Mouse (Mus musculus) left cerebral cortex, postnatal 4 days (tissue): ENCODE measurements around the gene Il1a. TPM values are rescaled to one million over a fixed set of nuclear protein-coding genes. Genes with fewer than 3 reads are reported as not detected.

Experiments
- DNase-seq: peaks from one replicate; pipeline ENCODE4 v3.0.0-alpha.2; 2022
- intact Hi-C: fragments of 180-260 bp; cut with DNase I; formaldehyde crosslinking; loops from one replicate; pipeline ENCODE4 v1.15.1; 2025
- total RNA-seq, 2 experiments: library from RNA; stranded (reverse); gene quantifications; 2 replicates each; pipeline ENCODE4 v1.2.3; 2021

The Il1a gene
- total RNA-seq = under 1 TPM in 1 of 2 experiments, not detected in 1; 0.28 TPM

DNA sequence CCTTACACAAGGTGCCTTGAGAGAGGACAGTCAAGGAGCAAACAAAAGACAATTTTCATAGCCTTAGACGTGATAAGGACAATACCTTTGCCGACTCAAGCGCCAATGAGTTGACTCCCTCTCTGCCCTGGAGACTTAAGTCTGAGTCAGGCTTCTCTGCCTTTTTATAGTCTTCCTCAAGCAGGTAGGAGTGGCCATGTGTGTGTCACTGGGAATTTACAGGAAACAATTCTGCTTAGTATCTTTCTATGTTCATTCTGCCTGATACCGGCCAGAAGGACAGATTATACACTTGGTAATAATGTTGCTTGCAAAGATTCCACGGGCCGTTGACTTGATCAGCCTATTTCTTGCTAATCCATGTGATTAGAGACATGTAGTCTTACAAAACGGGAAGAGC is at the start of gene Il1a:
TSS of gene Il1a (minus strand) at position 137 of the 400 bp plus-strand sequence.
- intact Hi-C loops = no loop called here
- DNase-seq = no peak

DNA sequence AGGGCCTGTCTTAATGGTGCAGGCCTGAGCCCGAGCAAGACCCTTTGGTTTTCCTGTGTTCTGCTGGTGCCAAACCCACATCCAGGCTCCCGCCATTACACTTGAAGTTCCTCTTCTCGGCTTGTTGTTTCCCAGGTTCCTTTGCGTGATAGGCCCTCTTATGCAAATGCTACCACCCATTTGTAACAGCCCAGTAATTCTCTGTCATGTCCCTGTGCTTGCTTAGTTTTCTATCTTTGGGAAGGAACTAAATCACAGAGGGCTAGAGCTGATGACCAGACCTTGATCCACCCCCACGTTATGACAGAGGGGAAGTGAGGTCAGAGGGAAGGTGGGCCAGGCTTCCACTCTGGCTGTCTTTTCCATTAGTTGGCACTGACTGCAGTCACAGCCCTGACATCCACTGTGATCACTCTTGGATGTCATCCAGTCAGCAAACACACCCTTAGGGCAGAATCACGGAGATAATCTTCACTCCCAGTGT is 28.4 kb upstream of the Il1a start:
- DNase-seq = peak; percentile 10
- intact Hi-C loops = no loop called here

DNA sequence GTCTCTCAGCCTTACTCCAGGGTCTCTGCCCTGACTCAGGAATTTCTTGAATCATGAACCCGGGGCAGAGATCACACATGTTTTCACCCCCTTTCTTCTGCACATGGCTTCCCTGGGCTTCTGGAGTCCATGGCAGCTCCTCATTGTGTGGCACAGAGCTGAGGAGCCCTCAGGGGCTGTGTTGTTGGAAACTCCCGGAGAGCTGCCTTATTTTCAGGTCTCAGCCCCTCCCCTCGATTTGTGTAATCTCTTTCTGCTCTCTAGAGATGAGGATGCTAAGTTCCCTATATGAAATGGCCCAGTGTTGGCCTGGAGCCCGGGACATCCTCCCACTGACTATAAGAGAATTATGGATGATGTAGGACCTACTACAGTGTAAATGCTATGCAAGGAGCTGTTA is 23.7 kb upstream of the Il1a start:
- DNase-seq = no peak
- intact Hi-C loops = no loop called here

GRCm38 (mm10) chr2:129330540-129330939 is 20.8 kb upstream of the Il1a start:
- intact Hi-C loops = no loop called here
- no peak for DNase-seq

- intact Hi-C loops = no loop called here
Measured at GRCm38 (mm10) chr2:129330024-129330423, 20.3 kb upstream of the Il1a start.

GRCm38 (mm10) chr2:129328238-129328637 is 18.5 kb upstream of the Il1a start:
- DNase-seq = no peak
- intact Hi-C loops = no loop called here

More at GRCm38 (mm10) chr2:129330024-129330423, 20.3 kb upstream of the Il1a start:
- no peak for DNase-seq

GRCm38 (mm10) chr2:129324216-129324615 is 14.4 kb upstream of the Il1a start:
- intact Hi-C loops = no loop called here
- DNase-seq = no peak

GRCm38 (mm10) chr2:129322117-129322635 is 12.4 kb upstream of the Il1a start:
- intact Hi-C loops = no loop called here
- DNase-seq = no peak

- no peak for DNase-seq
- intact Hi-C loops = no loop called here
Measured at GRCm38 (mm10) chr2:129320033-129320605, 10.3 kb upstream of the Il1a start.

GRCm38 (mm10) chr2:129315831-129316230 is 6.1 kb upstream of the Il1a start:
- no peak for DNase-seq
- intact Hi-C loops = no loop called here

DNA sequence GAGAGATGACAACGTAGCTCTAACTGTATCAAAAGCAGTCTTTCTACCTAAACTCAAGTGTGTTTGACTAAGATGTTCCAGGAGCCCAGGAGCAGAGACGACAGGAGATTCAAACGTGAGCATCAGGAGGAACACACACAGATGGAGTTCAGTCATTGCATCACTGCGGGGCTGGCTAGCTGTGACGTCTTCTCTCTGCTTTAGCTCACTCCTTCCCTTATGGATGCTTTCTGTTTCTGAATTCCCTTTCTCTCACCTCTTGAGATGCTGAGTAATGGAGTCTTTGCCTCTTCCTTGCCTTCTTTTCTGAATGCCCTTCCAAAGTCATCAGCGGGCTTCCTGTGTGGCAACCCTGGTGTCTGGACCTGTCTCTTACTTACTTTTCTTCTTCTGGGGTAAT is 5.1 kb upstream of the Il1a start:
- no peak for DNase-seq
- intact Hi-C loops = no loop called here

DNA sequence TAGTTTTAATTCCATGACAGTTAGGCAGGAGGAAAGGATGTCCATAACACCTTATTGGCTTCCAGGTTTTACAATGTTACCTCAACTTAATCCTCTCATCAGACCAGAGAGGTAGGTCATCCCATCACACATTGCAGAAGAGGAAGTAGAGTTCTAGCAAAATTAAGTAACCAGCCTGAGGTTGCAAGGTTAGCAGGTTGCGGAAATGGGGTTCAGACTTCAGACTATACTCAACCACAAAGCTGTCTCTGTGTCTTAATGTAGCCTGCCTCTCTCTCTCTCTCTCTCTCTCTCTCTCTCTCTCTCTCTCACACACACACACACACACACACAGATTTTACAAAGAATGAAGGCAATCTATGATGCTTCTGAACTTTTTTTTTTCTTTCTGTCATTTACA is 4.2 kb upstream of the Il1a start:
- no peak for DNase-seq
- intact Hi-C loops = no loop called here

DNA sequence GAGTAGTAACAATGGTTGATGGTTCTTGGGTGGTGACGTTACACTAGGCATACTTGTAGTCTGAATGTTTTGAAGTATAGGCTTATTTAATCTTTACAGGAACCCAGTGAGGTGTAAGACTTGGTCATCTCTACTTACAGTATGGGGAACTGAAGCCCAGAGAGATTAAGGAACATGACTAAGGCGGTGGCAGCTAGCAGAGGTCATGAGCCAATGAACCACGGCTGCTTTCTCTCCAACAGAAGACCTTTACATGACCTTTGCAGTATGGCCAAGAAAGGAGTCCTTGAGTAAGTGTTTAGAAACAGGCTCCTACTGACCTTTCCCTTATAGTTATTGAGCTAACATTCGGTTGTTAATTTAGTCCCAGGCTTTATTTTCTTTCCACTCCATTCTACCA is 3.8 kb downstream of the Il1a start:
- intact Hi-C loops = no loop called here
- DNase-seq = no peak

- peak; percentile 32 for DNase-seq
- intact Hi-C loops = no loop called here
Measured at GRCm38 (mm10) chr2:129297589-129297982, 12.2 kb downstream of the Il1a start.

DNA sequence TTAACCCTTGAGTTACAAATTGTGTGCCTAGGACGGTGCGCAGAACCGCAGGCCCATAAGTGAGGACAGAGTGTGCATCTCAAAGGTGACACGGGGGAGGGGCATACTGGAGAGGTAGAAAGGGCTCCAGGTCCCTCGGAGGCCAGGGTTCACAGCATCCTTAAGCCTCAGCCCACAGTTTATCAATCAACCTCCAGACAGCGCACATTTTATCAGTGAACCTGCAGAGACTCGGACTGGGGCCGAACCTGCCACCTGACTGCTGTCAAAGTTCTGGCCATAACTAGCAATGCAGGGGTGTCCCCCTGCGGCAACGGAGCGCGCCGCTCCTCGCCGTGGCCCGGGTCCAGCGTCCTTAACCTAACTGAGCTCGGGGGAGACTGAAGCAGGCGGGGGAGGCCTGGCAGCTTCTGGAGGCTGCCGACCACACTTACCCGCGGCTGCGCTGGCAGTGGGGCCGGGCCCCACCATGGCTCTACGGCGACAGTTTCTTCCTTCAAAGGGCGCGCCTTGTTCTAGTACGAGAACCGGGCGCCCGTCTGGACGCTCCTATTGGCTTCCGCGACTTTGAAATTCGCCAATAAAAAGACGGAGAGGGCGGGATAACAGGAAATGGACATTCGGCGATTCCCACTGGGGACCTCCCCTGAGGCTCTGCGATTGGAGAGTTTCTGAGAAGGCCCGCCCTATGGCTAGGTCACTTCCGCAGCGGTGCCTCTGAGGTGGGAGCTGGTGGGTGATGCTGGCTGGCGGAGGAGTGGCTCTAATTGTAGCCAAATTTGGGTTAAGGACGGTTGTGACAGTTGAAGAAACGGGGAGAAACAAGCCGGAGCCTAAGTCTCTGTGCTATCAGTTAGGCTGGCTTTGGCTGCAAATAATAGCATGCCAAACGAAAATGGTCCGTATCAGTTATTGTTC is 12.8 kb downstream of the Il1a start, which contains the start of gene Ckap2l:
TSS of gene Ckap2l (minus strand) at position 542 of the 918 bp plus-strand sequence.
- intact Hi-C loops = no loop called here

GRCm38 (mm10) chr2:129296086-129296485 is 13.7 kb downstream of the Il1a start:
- no peak for DNase-seq
- intact Hi-C loops = no loop called here

More for the DNA sequence above, 12.8 kb downstream of the Il1a start, which contains the start of gene Ckap2l:
- peak; percentile 99 for DNase-seq

DNA sequence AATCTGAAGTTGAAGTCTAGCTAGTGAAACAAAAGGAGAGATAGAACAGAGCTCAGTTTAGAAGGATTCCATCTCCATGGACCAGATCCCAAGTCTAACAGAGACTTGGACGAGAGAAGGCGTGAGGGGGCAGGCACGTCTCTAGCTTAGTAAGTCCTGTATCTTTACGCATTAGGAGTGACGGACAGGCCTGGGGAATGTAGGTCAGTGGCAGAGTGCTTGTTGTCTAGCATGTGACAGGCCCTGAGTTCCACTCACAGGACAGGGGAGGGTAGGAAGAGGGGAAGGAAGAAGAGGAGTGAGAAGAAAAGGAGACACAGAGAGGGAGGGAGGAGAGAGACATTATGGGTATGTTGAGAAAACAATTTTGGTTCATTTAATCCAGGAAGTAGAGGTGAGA is 14.7 kb downstream of the Il1a start:
- intact Hi-C loops = no loop called here
- no peak for DNase-seq

DNA sequence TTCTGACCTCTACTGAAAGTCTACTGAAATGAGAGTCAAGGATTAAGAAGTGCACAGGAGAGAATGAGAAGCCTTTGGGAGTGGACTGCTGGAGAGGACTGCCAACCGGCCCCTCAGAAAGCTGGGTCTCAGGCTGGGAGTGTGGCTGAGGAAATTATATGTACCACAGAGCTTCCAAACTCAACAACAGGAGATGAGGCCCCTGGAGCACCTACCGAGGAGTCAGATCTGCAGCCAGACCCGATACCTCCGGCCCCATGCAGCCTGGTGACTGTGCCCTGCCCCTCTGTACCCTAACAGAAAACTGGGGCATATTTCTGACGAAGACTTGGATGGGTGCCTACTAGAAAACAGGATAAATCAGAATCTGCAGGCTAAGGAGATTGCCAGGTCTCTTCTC is 35.9 kb downstream of the Il1a start:
- no peak for DNase-seq
- intact Hi-C loops = no loop called here

GRCm38 (mm10) chr2:129270621-129271020 is 39.2 kb downstream of the Il1a start:
- no peak for DNase-seq
- intact Hi-C loops = no loop called here

DNA sequence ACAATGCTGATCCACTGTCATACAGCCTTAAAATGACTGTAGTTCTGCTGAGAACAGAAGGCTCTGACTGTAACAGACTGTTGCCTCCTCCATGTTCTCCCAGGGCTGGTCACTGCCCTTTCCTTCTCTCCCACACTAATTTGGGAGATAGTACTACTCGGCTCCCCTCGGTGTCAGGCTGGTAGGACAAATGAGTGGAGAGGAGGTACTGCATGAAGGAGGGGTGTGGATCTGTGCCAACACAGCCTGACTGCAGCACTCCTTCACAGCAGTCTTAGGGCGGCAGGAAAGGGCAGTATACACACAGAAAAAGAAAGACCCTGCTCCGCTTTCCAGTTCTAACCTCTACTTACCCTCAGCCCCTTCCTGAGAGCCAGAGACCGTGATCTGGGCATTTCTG is 39.8 kb downstream of the Il1a start:
- no peak for DNase-seq
- intact Hi-C loops = no loop called here

- intact Hi-C loops = no loop called here
- no peak for DNase-seq
Measured at GRCm38 (mm10) chr2:129269161-129269643, 40.6 kb downstream of the Il1a start.
